Mouse (Mus musculus) stomach, postnatal 0 days (tissue): ENCODE measurements around the gene Pttg1ip.

Source experiments
- CTCF ChIP-seq: IDR thresholded peaks from 2 replicates; pipeline ENCODE4 v1.5.1; 2016; ENCODE audit warnings: antibody characterized with exemption, low read depth, mild to moderate bottlenecking, moderate library complexity
- EP300 ChIP-seq: optimal IDR thresholded peaks from 2 replicates; pipeline ENCODE3; 2016; ENCODE audit warnings: antibody characterized with exemption

GRCm38 (mm10) chr10:77636234-77636922, 54.9 kb downstream of the Pttg1ip start:
- TF ChIP-seq CTCF: no peak
- TF ChIP-seq EP300: no peak
